Mouse (Mus musculus) bone marrow macrophage, adult 2 months (primary cell): Measurements from ENCODE around the gene Ptgir.

ENCODE experiments used
- CTCF ChIP-seq: IDR thresholded peaks from 2 replicates; pipeline ENCODE4 v1.5.1; 2012; ENCODE audit warnings: low read depth, mild to moderate bottlenecking, low read length, moderate library complexity
- POLR2A ChIP-seq: IDR thresholded peaks from 2 replicates; pipeline ENCODE4 v1.6.1; 2012; ENCODE audit warnings: mild to moderate bottlenecking, low read depth, low read length, borderline replicate concordance

- TF ChIP-seq CTCF (no peak), POLR2A (no peak)
Observed at GRCm38 (mm10) chr7:16880615-16881014, 25.7 kb upstream of the Ptgir start.
